Mouse (Mus musculus) layer of hippocampus, postnatal 25 days (tissue): Measurements from ENCODE around the gene Nrsn2. TPM values are rescaled to one million over a fixed set of nuclear protein-coding genes. Genes with fewer than 3 reads are reported as not detected.

ENCODE experiments used
- DNase-seq, 2 experiments: peaks; one replicate each; pipeline ENCODE4 v3.0.0; 2022; ENCODE audit warnings: mixed read lengths in 2 of 2, low spot score in 1 of 2; ENCODE audit errors: extremely low spot score in 1 of 2
- total RNA-seq, 2 experiments: library from RNA; stranded (reverse); gene quantifications; 2 replicates each; pipeline ENCODE4 v1.2.3; 2021

The Nrsn2 gene
- 10 to 100 TPM; 60.6 to 76.6 TPM for total RNA-seq

DNA sequence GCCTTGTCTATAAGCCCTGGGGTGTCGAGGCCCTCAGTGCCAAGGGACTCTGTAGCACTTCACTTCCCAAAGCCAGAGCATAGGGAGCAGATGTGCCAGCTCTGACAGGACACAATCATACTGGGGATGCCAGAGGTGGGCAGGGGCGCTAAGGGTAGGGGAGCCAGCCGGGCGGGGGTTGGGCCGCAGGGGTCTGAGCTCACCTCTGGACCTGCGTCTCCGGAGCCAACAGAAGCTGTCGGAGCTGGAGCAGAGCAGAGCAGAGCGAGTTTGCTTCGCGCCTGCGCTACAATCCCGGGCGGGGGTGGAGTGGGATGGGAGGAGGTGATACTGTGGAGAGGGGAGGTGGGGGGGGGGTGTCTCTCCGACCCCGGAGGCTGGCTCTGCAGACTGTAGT is at the start of gene Nrsn2:
TSS of gene Nrsn2 (minus strand) at position 294 of the 397 bp plus-strand sequence.
- peak in 1 of 2 experiments; percentile 38 for DNase-seq

DNA sequence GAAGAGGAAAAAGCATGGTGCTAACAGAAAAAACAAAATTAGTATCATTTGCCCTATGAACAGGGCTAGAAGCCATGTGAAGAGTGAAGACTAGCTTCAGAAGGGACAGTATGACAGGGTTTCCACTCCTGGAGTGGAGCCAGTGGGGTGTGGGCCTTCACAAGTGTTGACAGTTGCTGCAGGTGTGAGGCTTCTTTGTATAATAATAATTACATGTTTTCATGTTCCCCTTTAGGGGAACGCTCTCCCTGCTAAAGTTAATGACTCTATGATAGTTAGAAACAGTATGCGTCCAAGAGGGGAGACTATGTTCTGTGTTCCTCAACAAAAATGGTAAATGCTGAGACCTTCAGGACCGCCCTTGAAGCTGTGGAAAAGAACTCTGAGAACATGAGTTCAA is 39.3 kb upstream of the Nrsn2 start:
- no peak for DNase-seq

DNA sequence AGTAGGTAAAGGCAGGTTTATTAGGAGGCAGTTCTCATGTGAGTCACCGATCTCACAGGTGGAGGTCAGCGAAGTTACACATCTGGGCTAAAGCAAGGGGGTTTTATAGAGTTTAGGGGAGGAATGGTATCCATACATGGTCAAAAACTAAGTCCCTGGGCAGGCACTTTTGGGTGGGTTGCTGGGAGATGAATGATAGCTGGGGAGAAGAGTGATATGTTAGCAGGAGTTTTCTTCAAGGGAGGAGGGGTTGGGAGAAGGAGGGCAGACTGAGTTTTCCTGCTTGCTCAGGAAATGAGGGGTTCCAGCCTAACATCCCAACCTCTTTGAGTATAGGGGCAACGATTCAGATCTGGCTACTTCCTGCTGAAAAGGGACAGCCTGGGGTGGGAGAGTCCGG is 38.8 kb upstream of the Nrsn2 start, which contains the start of gene 6820408C15Rik:
TSS of gene 6820408C15Rik (plus strand) at position 301 of the 400 bp plus-strand sequence.
- DNase-seq = no peak

DNA sequence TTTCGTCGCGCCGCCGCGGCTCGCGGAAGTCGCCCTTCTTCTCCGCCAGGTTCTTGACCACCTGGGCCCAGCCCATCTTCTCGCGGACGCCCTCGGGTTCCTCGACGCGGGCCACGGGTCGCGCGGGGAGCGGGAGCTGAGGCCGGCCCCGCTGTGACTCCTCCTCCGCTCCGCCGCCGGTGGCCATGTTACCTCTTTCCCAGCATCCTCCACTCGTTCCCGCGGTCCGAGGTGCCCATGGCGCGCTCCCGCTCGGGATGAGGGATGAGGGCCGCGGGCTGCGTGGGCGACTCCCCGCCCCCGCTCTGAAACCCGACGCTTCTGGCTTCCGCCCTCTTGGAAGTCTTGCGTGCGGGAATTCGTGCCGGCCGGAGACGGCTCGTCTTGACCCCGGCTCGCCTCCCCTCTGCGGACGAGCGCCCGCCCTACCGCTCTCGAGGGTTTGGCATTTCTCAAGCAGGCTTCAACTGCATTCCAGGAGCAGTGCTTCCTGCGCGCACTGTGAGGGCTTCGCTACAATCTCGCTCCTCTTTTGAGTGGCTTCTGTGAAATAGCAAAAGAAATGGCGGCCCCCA is 38.2 kb upstream of the Nrsn2 start, which contains the start of gene Zcchc3:
TSS of gene Zcchc3 (minus strand) at position 437 of the 575 bp plus-strand sequence.
- peak; percentile 72 to 73 for DNase-seq

DNA sequence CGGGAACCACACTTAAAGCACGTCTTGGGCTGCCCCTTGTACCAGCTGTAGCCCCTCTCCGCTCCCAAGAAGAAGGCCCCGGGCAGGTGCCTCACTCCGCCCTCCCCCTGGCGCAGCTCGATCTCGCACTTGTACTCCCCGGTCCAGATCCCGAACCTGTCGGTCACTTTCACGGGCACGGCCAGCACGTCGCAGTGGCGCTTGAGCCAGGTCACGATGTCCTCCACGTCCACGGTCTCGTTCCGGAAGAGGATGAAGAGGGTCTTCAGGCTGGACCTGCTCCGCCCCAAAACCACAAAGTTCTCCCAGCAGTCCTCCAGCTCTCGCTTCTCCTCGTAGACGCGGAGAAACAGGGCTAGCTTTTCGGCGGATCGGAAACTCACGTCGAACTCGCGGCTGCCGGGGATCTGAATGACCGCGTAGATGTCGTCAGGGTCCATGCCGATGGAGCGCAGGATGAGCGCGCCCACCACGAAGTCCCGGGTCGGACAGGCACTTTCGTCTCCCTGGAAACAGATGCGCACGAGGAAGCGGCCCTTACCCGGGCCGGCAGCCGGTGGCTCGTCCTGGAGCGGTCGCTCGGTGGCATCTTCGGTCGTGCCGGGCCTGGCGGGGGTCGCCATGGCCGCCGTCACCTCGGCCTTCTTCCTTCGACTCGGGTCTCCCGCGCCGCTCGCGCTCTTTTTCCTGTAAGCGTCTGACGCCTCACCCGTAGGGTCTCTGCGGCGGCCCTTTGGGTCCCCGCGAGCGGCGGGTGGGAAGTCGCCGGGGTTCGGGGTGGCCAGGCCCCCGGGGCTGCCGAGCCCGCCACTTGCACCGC is 37.5 kb upstream of the Nrsn2 start:
- peak; percentile 27 to 56 for DNase-seq

DNA sequence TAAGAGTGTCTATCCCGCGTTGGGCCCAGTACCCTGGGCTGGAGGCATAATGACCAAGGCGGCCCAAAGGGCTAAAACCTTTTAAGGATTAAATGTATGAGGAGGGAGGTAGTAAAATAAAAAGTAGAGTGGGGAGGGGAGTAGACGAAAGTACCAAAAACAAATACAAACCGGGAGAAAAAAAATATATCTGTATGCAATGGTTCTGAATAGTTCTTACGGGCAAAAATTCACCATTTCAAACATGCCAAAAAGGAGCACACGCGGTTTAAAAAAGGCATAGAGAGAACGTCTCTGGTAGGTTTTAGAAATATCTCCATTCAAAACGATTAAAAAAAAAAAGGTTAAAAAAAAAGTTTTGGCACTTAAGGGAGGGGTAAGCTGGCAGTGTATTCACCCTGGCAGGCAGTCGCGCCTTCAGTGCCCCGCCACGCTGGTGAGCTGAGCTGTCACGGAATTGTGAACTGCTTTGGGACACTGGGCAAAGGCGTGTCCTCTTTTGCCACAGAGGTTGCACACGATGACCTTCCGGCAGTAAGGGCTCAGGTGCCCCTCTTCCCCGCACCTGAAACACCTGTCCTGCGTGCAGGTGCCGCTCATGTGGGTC is 36.8 kb upstream of the Nrsn2 start:
- DNase-seq = no peak

DNA sequence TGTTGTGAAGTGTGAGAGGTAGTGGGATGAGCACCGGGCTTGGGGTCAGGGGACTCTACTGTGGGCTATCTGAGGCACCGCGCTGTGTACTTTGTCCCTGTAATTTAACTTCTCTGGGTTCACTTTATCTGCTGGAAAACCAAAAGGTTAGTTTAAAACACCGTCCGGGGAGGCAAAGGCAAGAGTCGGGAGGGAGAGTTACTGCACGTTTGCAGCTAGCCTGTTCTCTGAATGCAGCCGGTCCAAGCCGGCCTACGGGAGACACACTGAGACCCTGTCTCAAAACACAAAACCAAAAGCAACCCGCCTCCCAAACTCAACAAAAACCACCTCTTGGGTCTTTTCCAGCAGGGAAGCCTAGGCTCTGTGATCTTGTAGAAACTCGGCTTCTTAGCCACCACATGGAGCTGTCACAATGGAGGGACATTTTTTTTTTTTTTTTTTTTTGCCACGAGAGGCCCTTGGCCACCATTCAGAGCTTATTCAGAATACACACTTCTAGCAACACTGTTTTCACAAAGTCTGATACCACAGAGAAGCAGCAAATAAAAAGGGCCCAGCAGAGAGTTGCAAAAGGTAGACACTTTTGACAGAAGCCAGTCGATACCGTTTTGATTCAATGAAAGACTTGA is 36.2 kb upstream of the Nrsn2 start:
- DNase-seq = no peak

DNA sequence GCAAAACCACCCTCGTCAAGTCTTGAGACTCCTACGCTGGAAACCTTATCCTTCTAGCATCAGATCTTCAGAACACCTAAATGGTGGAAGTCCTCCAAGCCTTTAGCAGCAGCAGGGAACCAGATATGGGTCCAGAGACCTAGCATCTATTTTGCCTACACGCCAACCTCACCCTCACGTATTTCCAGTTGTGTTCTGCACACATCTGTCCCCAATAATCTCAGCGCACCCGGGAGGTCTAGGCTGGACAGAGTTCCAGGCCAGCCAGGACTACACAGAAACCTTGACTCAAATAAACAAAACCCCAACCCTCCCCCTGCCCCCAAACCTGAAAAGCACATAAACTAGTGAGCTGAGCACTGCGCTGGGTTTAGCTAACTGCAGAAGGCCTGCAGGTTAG is 35.0 kb upstream of the Nrsn2 start:
- DNase-seq = no peak

DNA sequence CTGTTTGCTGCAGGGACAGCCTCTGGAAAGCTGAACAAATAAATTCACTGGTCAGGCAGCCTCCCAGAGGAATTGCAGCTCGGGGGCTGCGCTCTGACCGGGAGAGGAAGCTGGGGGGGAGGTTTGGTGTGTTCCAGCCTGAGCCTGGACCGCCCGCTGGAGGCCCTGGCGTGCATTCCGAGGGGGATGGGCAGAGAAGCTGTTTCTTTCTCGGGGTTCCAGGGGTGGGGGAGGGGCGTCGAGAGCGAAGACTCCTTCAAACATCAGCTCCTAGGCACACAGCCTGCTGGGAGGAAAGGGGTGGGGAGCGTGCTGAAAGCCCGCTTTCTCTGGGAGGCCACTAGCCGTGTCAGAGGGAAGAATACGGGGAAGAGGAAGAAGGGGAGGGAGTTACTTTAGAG is 34.5 kb upstream of the Nrsn2 start:
- peak; percentile 66 to 70 for DNase-seq

DNA sequence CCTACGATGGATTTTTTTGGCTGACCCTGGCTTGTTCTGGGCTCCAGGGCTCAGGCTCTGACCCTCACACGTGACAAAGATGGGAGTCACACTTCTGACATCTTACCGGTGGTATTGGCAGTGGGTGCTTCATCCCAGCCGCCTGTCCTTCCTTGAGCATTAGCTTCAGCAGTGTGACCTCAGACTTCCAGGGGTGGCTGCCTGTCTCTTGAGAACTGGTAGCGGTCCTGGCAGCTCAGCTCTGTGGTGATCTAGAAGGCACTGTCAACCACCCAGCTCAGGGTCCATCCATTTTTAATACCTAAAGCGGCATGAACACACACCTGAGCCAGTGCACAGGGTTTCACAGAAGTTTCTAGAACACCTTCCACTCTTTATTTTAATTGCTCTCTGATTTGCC is 33.3 kb upstream of the Nrsn2 start:
- no peak for DNase-seq

DNA sequence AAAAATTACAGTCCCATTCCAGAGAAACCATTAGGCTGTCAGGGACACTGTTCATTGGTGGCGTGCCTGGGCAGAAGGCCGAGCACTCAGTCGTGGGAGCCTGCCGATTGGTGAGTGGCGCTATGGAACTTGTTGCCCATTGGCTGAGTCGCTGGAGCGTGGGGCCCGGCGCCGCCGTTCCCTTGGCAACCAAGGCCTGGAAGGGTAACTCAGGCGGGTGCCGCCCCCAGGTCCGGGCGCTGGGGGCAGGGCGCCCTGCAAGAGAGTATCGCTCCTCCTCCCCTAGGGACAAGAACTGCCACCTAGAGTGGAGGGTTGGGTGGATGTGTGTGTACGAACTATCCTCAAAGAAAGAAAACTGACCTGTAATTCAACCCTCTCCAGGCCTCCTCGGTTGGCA is 29.7 kb upstream of the Nrsn2 start:
- peak; percentile 83 to 90 for DNase-seq

DNA sequence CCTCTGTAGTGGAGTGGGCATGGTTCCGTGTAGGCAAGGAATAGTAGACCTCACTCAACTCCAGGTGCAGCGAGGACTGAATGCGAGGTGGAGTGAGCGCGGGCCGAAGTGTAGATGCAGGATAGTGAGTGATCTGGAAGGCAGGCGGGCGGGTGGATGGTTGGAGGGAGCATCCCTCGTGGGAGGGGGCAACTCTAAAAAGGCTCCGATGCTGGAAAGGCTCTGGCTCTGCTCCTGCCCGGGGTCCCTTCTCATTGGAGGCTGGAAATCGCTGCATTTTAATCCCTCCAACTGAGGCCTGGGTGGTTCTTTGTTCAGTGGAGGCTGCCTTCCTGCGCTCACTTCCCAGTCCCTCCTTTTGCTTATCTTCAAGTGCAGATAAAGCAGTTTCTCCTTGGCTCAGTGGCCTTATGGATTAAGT is 22.7 kb upstream of the Nrsn2 start:
- no peak for DNase-seq

DNA sequence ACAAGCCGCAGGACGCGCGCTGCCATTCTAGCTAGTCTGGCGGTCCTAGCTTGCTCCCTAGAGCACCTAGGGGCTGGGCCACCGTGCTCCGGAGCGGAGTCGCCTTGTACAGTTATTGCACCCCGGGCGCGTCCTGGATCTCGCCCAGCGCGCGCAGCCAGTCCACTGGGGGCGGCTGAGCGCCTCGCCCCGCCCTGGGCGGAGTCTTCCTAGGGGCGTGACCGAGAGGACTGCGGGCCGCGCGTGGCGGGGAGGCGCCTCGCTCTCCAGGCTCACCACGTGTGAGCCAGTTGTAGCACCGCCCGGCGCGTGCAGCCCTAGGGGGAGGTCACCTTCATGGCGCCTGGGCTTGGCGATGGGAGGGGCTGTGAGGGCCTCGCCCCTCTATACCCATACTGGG is 22.3 kb upstream of the Nrsn2 start:
- peak; percentile 70 to 82 for DNase-seq

DNA sequence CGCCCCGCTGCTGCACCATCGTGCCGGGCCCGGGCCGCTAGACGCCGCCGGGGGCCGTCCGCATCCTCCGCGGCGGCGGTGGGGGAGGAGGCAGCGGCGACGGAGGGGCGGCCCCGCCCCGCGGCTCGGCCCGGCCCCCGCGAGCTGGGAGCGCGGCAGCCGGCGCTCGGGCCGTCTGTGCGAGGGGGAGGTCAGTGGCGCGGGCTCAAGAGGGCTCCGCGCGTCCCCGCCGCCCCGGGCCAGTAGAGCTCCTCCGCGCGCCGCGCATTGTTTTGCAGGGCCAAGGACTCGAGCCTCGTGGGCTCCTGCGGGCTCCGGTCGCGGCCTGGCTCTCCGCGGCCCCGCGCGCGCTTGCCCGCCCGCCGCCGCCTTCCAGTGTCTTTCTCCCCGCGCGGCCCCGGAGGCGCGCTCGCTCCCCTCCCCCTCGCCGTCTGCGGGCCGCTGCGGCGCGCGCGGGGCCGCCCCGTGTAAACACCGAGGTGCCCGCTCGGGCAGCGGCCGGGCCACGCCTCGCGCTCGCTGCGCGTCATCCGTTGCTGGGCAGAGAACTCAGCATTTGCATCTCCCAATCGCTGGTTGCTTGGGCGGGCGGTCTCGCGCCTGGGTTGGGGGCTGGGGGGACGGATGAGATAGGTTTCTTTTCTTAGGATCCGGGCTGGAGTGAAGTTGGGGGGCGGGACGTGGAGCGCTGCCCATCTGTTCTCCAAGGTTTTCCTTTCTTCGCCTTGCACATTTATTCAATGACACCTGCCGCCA is 21.4 kb upstream of the Nrsn2 start, which contains the start of gene Sox12:
TSS of gene Sox12 (minus strand) at position 384 of the 756 bp plus-strand sequence.
- peak; percentile 97 to 99 for DNase-seq

DNA sequence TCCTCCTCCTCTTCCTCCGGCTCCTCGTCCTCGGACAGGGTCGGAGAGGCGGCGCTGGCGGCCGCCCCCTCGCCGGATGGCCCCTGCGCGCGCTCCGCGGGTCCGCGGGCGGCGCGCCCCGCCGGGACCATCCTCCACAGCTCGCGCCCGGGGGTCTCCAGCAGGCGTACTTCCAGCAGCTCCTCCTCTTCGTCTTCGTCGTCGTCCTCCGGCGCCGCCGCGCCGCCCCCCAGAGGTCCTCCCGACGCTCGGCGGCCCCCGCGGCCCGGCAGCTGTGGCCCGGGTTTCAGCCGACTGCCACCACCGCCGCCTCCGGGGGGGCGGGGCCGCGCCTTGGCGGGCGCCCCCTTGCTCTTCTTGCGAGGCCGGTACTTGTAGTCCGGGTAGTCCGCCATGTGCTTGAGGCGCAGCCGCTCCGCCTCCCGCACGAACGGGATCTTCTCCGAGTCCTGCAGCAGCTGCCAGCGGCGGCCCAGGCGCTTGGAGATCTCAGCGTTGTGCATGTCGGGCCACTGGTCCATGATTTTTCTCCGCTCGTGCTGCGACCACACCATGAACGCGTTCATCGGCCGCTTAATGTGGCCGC is 20.7 kb upstream of the Nrsn2 start:
- DNase-seq = peak; percentile 62 to 77

DNA sequence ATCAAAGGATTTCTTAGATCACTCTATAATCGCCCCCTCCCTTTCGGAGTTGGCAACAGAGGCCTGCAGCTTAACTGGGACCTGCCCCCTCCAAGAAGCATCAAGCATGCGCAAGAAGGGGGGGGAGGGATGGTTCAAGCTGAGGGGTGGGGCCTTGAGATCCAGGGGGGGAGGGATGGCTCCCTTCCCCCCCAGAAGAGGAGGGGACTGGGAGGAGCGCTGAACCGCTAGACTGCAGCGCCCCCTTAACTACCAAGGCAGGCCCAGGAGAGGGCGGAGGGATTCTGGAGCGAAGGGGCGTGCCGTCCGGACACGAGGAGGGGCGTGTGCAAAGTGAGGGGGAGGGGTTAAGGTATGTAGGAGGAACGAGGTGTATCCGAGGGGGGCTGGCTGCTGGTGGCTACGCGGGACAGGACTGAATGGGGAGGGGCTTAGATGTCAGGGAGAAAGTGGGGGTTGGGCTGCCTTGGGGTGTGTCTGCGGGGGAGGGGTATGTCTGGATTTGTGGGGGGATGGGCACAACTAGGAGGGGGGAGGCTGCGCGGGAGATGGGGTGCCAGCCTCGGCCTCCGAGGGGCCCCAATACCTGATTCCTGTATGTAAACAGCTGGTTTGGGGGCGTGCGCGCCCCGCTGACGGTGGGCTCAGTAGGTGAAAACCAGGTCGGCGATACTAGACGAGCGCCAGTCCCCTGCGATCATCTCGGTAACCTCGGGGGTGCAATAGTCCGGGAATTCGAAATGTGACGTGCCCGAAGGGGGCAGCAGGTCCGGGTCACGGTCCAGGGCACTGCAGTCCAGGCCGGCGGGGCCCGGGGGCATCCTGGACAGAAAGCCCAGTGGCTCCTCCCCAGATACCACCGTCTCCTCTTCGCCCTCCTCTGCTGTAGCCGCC is 19.9 kb upstream of the Nrsn2 start:
- peak; percentile 71 to 80 for DNase-seq

DNA sequence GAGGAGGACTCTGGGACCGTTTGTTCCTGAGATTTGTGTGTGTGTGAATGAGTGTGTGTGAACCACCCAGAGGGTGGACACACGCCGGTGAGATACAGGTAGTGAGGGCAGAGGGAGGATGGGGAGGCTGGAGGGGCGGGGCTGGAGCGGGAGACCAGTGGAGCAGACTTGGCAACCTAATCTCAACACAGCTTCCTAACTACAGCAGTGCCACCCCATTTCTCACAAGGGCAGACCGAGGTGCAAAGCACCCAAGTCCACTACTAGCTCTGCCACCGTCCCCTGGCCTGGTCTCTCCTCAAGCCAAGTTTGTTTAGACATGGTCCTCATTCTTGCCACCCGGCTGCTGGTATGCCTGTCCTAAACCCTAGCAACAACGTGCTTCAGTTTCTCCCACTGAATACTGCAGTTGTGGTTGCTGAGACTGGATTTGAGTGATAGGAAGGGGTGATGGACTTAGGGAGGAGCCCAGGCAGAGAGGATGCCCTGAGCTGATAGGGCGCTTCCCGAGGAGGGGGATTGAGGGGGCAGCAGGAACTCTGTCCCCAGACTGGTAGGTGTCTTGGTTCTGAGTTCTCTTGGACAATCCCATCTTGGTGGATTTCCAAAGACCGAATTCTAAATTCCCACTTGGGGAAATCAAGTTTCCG is 19.0 kb upstream of the Nrsn2 start:
- DNase-seq = no peak
